Mouse (Mus musculus): ENCODE data around the gene Susd4. TPM values are rescaled to one million over a fixed set of nuclear protein-coding genes. Genes with fewer than 3 reads are reported as not detected.

Susd4 gene
- 1 to 10 TPM; 3.9 to 4.5 TPM for total RNA-seq (2021)
- long read RNA-seq, experiment 1, partial matches to known transcripts = 3 of 5 reads
- long read RNA-seq, experiment 1, other reads (novel, unspliced or antisense) = 2 of 5 reads
- long read RNA-seq, experiment 2, partial matches to known transcripts = 1 of 3 reads
- long read RNA-seq, experiment 2, other reads (novel, unspliced or antisense) = 0 of 3 reads

DNA sequence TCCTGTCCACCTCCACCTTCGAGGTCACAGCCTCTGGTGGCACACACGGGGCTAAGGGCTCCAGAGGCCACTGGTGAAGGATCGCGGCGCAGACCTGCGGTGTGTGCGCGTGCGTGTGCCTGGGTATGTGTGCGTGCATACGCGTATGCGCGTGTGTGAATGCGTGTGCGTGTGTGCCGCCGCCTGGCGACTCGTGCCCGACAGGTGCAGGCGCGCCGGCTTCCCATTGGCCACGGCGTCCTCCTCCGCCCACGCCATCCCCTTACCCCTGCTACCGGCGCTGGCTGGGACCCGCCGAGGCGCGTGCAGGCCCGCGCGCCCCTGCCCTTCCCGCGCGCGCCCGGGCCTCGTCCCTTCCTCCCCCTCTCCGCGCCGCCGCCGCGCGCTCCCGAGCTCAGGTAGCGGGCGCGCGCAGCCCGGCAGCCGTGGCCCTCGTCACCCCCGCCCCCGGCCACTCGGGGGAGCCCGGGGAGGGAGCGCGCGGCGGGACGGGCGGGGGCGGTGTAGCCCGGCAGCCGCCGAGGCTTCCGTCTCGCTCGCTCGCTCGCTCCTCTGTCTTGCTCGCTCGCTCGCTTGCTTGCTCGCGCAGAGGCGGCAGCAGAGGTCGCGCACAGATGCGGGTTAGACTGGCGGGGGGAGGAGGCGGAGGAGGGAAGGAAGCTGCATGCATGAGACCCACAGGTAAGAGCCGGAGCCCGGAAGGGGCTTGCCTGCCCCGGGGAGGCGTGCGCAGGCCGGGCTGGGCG is at the start of gene Susd4:
Gene Susd4, plus strand, starts transcription at position 145 of the 746 bp plus-strand sequence.
- DNase-seq = peak; percentile 58

DNA sequence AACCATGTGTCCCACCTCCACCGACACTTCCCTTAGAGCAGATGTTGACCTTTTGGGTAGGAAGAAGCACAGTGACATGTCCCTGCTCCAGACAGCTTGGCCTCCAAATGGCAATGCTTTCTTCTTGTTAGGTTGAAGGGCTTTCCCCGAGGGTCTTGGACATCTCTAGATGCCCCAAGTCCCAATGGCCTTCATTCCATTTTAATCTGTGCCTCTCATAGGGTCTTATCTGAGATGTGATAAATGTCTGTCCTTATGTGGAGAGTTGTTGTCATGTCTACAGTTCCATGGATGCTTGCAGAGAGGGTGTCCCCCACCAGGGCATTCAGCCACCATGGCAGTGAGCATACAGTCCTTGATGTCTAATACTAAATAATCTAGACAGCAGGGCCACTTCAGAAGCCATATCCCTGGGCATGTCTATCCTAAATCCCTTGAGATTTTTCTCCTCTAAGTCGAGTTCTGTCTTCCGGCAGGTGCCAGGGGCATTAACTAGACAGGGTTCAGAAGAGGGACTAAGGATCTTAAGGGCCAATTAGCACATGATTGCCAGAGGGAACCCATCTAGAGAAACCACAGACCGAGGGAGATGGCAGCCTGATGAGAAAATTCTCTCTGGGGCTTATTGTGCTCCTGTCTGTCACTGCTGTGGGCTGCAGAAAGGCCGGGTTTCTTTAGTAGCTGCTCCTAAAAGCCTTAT is 49.3 kb upstream of the Susd4 start:
- no peak for DNase-seq

DNA sequence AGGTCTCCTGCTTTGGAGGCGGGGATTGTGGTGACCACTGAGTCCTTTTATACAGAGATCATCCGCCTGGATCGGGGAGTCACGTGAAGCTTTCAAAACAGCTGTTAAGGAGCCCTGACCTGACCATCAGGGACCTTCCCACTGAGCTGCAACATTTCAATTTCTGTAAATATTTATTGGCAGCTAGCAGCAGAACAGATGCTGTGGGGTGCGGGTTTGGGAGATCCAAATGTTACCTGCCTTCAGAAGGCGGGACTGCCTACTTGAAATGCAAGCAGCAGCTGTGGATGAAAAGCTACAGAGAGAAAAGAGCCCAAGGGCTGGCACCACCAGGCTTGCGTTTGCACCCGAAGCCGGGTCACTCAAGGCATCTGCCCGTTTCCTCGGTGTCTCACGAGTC is 36.1 kb upstream of the Susd4 start:
- DNase-seq = no peak

DNA sequence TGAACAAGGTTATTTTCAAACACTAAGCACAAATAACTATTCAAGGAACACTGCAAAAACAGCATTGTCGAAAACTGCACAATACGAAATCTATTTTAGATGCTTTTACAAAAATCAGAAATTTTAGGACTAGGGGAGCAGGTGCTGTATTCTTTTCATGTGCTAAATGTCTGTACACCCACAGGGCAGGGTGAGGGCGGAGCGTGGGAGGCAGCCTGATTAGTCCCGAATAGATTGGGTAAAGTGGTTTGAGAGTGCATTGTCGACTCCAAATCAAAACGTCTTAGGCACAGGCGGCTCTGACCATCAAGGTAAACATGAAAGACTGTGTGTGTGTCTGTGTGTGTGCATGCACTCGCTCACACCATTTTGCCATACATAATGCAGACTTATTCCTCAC is 34.7 kb upstream of the Susd4 start:
- DNase-seq = no peak

DNA sequence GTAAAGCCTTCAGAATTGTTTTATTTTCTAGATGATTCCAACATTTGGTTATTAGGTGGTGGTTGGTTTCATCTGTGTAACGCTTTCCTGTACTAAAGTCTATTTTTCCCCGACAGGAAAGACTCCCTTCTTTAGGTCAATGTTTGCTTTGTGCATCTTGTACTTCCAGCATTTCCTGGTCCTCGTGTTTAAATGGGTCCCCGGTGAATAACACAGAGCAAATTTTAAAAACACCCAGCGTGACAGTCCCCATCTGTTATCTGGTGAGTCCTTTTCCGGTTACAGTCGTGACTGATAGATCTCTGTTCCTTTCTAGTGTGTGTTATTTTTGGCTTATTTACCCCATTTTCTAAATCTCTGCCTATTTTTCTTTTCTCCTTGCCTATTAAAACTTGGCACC is 31.0 kb upstream of the Susd4 start:
- DNase-seq = no peak

DNA sequence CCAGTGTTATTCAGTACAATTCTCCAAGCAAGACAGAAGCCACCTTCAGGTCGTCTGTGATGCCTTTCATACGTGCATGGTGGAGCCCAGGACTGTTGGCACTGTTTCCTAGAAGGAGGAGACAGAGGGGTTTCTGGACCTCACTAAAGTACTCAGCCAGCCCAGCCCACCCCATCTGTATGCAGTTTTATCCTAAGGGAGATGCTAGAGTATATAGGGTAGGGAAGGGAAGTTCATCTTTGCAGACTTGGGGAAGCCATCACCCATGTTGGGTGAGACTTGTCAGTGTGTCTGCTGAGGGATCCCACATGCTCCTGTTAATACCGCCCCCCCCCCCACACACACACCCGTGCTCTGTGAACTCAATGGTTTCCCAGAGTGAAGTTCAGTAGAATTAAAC is 27.8 kb upstream of the Susd4 start:
- no peak for DNase-seq

DNA sequence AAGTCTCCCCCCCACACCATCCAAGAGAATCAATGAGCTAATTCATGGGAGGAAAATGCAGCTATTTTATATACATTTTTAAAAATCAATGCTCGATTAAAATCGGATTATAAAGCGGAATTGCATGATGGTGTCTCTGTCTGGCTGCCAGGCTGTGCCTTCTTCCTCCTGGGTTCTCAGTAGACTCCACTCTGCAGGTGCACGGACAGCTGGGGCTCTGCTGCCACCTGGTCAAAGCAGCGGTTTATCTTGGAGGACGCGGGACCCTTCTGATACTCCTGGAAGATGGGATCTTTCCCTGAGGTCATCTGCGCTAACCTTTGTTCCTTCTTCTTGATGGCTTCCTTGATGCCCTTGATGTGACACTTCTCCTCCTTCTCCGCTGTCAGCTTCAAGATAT is 16.6 kb upstream of the Susd4 start:
- no peak for DNase-seq

DNA sequence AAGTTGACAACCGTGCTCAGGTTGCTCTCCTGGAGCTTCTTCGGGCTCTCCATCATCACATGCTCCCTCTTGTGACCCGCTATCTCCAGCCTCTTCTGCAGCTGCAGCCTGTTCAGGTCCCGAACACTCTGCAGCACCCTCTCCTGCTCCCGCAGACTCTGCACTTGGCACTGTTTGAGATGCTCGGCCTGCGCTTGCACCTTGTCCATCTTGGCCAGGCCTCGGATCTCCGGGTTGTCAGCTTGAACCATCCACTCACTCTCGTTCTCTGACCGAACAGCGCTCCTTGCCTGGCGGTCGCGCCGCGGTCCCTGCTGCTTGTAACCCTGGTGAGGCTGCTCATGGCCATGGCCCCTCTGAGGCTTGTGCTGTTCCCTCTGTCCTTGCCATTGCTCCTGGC is 15.8 kb upstream of the Susd4 start:
- DNase-seq = no peak

DNA sequence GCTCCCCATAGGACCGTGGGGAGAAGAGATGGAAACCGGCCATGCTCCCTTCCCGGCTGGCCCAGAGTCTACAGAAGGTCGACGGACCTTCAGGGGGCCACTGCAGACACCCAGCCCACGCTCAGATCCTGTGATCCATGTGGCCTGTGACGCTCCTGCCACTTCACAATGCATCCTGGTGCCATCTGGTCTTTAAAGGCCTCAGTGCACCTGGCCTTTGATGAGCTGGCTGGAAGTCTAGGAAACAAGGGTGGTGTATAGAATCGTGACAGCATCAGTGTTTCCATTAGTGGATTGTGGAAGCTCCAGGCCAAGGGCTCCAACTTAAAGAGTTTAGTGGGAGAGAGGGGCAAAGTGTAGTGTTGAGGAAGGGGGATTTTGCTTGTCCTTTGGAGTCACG is 14.6 kb upstream of the Susd4 start, which contains the start of gene Ccdc185:
Gene Ccdc185, minus strand, starts transcription at position 101 of the 400 bp plus-strand sequence.
- no peak for DNase-seq

DNA sequence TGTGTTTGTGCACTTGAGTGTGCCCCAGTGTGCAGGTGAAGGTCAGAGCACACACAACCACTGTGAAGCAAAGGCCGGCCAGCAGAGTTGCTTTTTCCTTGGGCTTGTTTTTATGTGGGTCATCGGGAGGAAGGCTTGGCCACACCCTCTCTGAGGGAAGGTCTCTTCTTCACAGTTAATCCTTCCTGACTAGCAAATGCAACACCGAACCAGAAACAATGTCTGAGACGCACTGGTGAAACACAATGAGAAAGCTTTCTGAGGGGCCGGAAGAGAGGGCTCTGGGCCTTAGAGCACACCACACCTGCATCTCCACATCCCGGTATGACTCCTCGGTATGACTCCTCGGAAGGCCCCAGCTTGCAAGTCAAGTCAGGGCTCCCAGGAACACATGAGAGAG is 12.4 kb upstream of the Susd4 start:
- no peak for DNase-seq

DNA sequence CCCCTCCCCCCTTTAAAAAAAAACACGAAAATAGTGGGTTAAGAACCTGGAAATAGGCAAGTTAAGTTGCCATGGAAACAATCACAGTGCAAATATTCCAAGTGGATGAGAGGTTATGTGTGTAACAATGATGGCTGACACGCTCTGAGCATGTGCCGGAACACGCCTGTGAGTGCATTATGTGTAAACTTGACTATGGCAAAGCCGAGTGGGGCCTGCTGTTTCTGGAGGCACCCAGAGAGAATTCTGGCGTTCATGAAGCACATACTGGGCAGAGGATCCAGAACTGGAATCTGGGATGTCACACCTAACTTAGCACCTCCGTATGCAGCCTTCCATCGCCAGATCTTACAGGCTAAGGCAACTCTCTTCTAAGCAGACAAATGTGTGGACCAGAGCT is 10.0 kb upstream of the Susd4 start:
- no peak for DNase-seq

DNA sequence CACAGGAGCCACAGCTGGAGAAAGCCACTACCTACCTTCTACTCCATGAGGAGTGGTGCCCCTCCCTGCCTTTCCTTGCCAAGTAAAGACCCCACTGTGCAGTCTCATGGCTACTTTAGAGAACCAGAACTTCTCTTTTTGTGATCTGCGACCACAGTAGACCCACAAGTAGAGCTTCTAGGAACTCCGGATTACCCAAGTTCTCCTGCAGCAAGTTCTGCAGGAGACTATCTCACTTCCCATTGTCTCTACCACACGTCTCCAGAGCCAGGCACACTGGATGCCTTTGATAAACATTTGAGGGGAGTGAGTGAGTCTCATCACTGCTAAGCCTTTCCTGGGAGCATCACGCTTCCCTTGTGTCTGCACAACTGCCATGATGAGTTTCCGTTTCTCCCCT is 8.8 kb upstream of the Susd4 start:
- no peak for DNase-seq

DNA sequence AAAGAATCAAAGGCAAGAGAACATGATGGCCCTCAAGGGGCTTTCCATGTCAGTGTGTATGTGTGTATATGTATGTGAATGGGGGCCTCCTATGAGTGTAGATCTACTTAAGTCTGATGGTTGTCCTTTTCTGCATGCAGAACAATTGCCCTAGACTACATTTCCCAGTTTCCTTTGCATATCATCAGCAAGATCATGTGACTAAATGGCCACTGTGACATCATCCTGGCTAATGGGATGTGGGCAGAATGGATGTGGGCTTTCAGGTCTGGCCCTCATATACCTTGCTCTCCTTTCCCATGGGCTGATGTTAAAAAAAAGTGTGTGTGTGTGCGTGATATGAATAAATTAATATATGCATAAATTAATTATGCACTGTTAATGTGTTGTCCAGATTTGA is 4.9 kb upstream of the Susd4 start:
- DNase-seq = no peak

DNA sequence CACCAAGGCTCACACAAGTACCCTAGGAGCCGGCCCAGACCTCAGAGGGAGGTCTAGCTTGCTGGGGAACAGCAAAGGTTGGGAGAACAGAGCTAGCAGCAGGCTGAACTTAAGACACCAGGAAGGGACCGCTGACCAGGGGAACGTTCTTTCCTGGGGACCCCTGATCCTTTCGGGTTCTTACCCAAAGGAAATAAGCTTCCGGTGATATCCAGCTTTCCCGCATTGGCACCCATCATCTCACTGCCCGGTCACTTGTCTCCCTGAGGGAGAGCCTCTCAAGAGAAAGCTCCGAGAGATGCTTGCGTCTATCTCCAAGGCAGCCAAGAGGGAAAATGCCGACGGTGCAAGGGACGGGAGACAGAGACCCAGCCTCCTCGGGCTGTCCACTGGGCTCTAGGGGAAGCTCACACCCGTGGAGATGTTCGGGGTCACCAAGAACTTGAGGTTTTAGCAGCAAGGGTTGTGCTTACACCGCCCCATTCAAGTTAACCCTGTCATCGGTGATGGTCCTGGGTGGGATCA is 407 bp upstream of the Susd4 start:
- DNase-seq = peak; percentile 11

DNA sequence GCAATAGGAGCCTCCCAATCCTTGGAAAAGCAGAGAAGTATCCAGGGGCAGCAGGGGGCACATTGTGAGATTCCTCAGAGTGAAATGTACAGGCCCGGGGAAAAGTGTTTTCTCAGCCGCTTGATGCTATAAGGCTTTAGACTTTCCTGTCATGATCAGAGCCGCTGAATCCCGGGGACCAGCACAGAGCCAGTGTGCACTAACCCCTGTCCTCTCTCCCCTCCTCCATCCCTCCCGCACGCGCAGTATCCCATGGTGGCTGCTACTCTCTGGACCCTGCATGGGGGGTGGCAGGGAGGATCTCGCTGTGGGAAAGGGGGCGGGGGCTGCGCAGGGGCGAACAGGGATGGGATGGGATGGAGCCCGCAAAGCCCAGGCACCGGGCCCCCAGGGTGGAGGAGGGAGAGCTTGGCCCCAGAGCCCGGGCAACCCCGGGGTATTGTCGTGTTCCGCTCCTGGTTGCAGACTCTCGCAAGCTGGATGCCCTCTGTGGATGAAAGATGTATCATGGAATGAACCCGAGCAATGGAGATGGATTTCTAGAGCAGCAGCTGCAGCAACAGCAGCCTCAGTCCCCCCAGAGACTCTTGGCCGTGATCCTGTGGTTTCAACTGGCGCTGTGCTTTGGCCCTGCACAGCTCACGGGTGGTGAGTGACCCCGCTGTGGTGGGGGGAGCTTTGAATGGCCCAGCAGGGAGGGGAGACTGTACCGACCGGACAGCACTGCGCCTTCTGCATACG is 1.1 kb downstream of the Susd4 start:
- DNase-seq = peak; percentile 24

DNA sequence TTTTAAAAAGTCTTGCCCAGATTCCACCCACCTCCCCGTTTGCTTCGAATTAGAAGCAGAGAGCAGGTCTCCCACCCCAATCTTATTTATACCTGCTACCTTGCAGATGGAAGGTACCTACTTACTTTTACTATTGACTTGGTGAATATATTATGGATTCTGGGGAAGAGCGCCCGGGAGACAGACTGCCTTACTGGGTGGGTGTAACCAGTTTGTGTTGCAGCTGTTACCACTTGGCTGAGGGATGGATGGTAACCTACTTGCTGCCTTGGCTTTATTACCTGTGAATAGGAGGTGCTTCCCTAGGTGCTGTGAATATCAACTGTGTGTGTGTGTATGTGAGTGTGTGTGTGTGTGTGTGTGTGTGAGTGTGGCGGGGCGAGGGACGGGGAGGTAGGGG is 11.9 kb downstream of the Susd4 start:
- no peak for DNase-seq

DNA sequence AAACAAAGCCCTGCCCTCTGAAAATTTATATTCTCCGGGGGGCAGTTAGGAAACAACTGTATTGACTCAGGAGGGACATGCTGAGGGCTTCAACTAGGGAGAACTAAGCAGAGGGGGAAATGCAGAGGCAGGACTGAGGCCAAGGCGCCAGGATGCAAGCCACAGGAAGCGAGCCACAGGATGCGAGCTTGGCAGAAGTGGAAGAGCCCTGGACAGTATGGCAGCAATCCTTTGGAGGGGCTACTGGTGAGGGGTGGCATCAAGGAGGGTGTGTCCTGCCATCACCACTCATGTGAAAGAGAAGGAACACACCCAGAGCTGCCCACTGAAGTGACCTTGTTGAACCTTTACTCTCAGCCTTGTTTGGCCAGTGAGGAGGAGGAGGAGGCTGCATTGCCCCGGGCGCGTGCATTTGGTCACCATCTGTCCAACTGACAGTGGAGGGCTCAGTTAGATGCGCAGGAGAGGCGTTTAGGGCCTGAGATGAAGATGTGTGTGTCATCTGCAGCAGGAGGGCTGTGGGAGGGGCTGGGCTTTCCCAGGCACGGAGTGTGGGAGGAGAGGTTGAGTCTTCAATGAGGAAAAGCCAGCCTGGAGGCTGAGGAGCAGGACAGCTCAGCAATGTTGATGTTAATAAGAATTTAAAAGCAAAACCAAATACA is 13.2 kb downstream of the Susd4 start:
- DNase-seq = no peak

DNA sequence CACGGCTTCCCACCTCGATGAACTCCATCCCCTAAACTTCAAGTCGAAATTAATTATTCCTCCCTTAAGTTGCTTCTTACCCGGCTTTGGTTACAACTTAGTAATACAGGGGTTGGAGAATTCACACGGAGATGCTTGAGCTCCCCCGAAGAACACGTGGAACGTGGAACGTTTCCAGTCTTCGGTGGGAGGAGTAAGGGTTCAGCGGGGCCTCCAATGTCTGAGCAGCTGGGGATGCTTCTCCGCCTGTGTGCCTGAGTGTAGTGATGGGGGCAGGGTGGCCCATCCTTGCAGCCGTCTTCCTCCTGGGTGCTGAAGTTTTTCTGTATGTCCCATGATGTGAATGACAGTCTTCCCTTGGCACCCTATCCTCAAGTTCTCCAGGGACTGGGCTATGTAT is 14.6 kb downstream of the Susd4 start:
- no peak for DNase-seq

DNA sequence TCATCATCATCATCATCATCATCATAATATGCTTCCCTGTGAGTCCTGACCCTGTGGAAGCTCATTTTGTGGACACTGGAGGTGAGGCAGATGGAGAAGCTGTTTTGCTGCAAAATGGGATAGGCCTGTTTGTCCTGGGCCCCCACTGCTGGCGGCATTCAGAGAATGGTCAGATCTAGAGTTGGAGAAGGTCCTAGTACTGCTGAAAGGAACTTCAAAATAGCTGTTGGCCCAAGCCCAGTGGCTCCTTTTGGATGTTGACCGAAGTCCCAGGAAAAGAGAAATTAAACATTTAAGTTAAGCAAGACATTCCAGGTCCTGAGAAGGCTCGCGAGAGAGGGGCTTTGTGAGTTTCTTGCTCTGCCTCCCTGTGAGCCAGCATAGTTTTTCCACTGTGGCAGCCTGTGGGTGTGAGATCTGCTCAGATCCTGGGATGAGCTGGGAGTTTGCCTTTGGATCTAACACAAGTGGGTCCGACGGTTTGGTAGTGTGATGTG is 15.4 kb downstream of the Susd4 start:
- no peak for DNase-seq

DNA sequence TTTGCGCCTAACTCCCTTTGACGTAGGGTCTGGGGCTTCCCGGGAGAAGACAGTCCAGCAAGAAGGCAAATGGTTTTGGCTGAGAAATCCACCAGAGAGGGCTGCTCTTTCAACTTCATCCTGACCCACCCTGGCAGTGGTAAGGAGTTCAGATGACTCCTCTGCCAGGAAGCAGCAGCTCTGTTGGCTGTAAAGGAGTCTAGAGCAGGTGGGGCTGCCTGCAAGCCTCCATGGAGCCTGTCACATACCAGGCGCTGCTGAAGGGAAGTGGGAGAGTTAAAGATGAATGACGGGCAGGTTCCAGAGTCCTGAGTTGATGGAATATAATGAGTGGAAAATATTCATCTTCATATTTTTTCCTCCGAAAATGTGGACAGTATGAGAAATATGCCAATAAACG is 20.1 kb downstream of the Susd4 start:
- no peak for DNase-seq

DNA sequence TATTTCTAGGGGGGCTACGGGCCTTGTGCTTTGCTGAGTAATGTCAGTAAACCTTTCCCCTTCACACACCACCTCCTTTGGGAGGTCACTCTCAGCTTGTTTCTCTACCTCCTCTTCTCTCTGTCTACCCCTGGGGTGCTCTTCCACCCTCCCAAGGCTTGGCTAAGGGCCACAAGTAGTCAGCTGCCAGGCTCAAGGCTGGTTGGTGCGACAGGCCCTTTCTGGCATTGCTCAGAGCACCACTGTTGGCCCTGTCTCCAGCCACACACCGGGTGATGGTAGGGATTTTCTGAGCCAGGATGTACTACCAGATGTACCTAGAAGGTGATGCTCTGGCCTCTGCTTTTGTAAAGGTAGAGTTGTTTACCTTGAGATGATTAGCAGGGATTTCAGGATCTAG is 21.1 kb downstream of the Susd4 start:
- peak; percentile 27 for DNase-seq

DNA sequence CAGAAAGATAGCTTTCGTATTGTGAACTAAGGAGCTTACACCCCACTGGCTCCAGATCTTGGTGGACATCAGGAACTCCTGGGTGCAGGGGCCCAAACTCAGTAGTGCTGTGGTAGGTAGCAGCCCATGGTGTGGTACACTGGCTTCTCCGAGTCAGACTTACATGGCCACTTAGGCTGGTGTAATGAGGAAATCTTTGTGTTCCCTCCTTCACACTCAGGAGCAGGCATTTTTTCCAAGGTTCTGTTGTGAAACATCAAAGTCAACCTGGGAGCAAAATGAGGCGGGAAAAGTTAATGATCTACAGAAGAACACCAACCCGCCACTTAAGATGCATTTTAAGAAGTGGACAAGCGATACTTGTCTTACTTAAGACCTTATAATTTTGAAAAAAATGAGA is 21.8 kb downstream of the Susd4 start:
- no peak for DNase-seq
